Mouse (Mus musculus) heart, embryonic 14.5 days (tissue): ENCODE measurements around the gene Dgcr2. TPM values are rescaled to one million over a fixed set of nuclear protein-coding genes. Genes with fewer than 3 reads are reported as not detected.

Source experiments
- ATAC-seq: fragments of 200-750 bp; cut with Nextera tagmentation; 2 replicates; pipeline ENCODE4 v1.8.0; 2017; ENCODE audit warnings: low read depth, moderate TSS enrichment; ENCODE audit not compliant: insufficient number of reproducible peaks, insufficient read depth, low FRiP score
- H3K27ac ChIP-seq, 2 experiments: fragments of 200-500 bp in 1 of 2; fragments of 300-500 bp in 1 of 2; sonication (generic) in 1 of 2; replicated peaks in 1 of 2; 2 replicates each; pipeline ENCODE4 v1.5.1; 2012 to 2014; ENCODE audit warnings: low read depth in 2 of 2, low read length in 2 of 2, control low read depth in 1 of 2, mild to moderate bottlenecking in 1 of 2, mixed read lengths in 1 of 2; ENCODE audit not compliant: control insufficient read depth in 1 of 2, insufficient read depth in 1 of 2
- H3K27me3 ChIP-seq: fragments of 300-500 bp; sonication (generic); 2 replicates; pipeline ENCODE4 v1.6.1; 2014; ENCODE audit warnings: mild to moderate bottlenecking, low read length, control low read depth; ENCODE audit not compliant: control insufficient read depth, insufficient read depth
- H3K36me3 ChIP-seq: fragments of 300-500 bp; sonication (generic); 2 replicates; pipeline ENCODE4 v1.6.1; 2014; ENCODE audit warnings: mild to moderate bottlenecking, control low read depth, low read length, mixed read lengths; ENCODE audit not compliant: control insufficient read depth, insufficient read depth
- H3K4me1 ChIP-seq, 2 experiments: fragments of 200-500 bp in 1 of 2; fragments of 300-500 bp in 1 of 2; sonication (generic) in 1 of 2; 2 replicates each; pipeline ENCODE4 v1.6.1; 2012 to 2014; ENCODE audit warnings: low read length in 2 of 2, control low read depth in 1 of 2, mixed read lengths in 1 of 2; ENCODE audit not compliant: control insufficient read depth in 2 of 2, insufficient read depth in 2 of 2
- H3K4me2 ChIP-seq: fragments of 300-500 bp; sonication (generic); 2 replicates; pipeline ENCODE4 v1.6.1; 2014; ENCODE audit warnings: mild to moderate bottlenecking, low read length
- H3K4me3 ChIP-seq, 2 experiments: fragments of 200-500 bp in 1 of 2; fragments of 300-500 bp in 1 of 2; sonication (generic) in 1 of 2; 2 replicates each; pipeline ENCODE4 v1.5.1; 2012 to 2014; ENCODE audit warnings: low read length in 2 of 2, mild to moderate bottlenecking in 2 of 2, control low read depth in 1 of 2, low read depth in 1 of 2, moderate library complexity in 1 of 2; ENCODE audit not compliant: control insufficient read depth in 1 of 2, insufficient read depth in 1 of 2
- H3K9ac ChIP-seq: fragments of 300-500 bp; sonication (generic); 2 replicates; pipeline ENCODE4 v1.6.1; 2014; ENCODE audit warnings: mild to moderate bottlenecking, low read length
- H3K9me3 ChIP-seq: fragments of 300-500 bp; sonication (generic); 2 replicates; pipeline ENCODE4 v1.6.1; 2016; ENCODE audit warnings: low read length, control low read depth; ENCODE audit not compliant: control insufficient read depth
- WGBS: fragments of 180-500 bp; shearing (Covaris S2); extraction: QIAGEN DNeasy Blood & Tissue Kit; methylation state at CpG from one replicate; pipeline ENCODE4 v1.1.7; 2014; 5-methylcytosine and 5-hydroxymethylcytosine counted together
- polyA plus RNA-seq: library from polyadenylated mRNA; unstranded; fragments of >200 nt; fragmentation: Nextera tagmentation; extraction: Ambion mirVana; gene quantifications from 2 replicates; pipeline ENCODE4 v1.2.1, GENCODE M21; 2014

Dgcr2 gene
- polyA plus RNA-seq, 1 experiment from 2014 or later = 49.7 TPM

- Histone ChIP-seq H3K4me1 (peaks cover 3 to 10% of the 10 kb centered on the region in 2 experiments), H3K4me2 (peak overlapping the region; percentile 97), H3K9me3 (no peaks in the 10 kb centered on the region), H3K9ac (peak overlapping the region; percentile 86), H3K36me3 (peaks cover 18% of the 10 kb centered on the region), H3K4me3 (peak overlapping the region; percentile 87 to 92), H3K27me3 (no peaks in the 10 kb centered on the region), H3K27ac (peak overlapping the region; percentile 36 to 39; a peak in 1 of 4 replicates)
- WGBS = 1% methylated on average over 72 of the region's 72 CpGs
- peak; percentile 37 for ATAC-seq
Observed at GRCm38 (mm10) chr16:17927351-17928082, 29.2 kb upstream of the Dgcr2 start.

GRCm38 (mm10) chr16:17922163-17922538, 23.8 kb upstream of the Dgcr2 start:
- Histone ChIP-seq H3K4me3 (peak overlapping the region; percentile 84 to 99), H3K27me3 (peaks cover 21% of the 10 kb centered on the region), H3K27ac (peak overlapping the region; percentile 87 to 90), H3K36me3 (peaks cover 18% of the 10 kb centered on the region), H3K4me2 (peak overlapping the region; percentile 95), H3K4me1 (peaks cover 13 to 20% of the 10 kb centered on the region in 2 experiments), H3K9me3 (no peaks in the 10 kb centered on the region), H3K9ac (peak overlapping the region; percentile 96)
- peak; percentile 7; the same call in 1 of the 2 replicates for ATAC-seq
- whole genome bisulfite sequencing = under 1% methylated on average over 14 of the region's 14 CpGs

DNA sequence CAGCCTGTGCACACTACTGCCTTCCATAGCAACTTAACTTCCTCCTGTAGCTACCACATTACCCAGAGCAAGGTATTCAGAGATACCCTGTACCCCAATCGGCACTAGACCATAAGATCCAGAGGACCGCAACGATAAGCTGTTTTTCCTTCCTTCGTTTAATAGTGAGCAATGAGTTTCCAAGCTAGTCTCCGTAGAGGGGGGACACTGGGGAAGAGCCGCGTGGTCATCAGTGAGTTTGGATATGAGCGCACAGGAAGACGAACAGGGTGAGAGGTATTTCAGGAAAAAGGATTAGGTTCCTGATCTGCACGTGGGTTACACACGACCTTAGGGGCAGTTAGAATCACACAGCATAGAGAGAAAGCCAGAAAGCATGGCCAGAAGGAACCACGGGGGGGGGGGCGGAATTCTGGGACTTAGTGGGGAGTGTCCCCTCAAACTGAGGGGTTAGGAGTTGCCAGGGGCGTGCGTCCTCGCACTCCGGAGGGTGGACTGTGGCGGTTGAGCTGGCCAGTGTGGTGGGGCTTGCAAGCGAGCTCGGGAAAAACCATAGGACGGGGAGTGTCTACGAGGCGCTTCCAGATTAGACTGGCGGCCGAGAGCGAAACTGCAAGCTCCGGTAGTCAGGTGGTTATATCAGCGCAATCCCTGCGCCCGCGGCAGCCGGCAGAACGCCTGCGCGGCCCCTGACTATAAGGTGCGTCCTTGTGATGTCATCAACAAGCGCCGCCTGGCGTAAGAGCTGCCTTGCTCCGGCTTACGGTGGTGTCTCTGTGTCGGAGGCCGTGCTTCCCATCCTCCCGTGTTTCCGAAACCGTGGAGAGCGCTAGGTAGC, 23.2 kb upstream of the Dgcr2 start:
- Histone ChIP-seq H3K36me3 (peaks cover 18% of the 10 kb centered on the region), H3K9ac (peak overlapping the region; percentile 96), H3K4me2 (peak overlapping the region; percentile 95), H3K27ac (peak overlapping the region; percentile 87 to 90), H3K4me1 (peaks cover 11 to 16% of the 10 kb centered on the region in 2 experiments), H3K27me3 (peaks cover 26% of the 10 kb centered on the region), H3K9me3 (no peaks in the 10 kb centered on the region), H3K4me3 (peak overlapping the region; percentile 84 to 99)
- WGBS = 1% methylated on average over 47 of the region's 47 CpGs
- ATAC-seq = peak; percentile 89

GRCm38 (mm10) chr16:17920586-17920985, 22.2 kb upstream of the Dgcr2 start:
- peaks cover 11 to 16% of the 10 kb centered on the region in 2 experiments for H3K4me1 ChIP-seq
- no peak for ATAC-seq
- H3K9me3 ChIP-seq = no peaks in the 10 kb centered on the region
- H3K27me3 ChIP-seq = peaks cover 36% of the 10 kb centered on the region
- peak overlapping the region; percentile 96 for H3K9ac ChIP-seq
- H3K4me3 ChIP-seq = no peak overlapping the region
- peaks cover 9% of the 10 kb centered on the region for H3K36me3 ChIP-seq
- 8% methylated on average over 20 of the region's 20 CpGs for WGBS
- H3K27ac ChIP-seq = no peak overlapping the region
- peak overlapping the region; percentile 95 for H3K4me2 ChIP-seq

DNA sequence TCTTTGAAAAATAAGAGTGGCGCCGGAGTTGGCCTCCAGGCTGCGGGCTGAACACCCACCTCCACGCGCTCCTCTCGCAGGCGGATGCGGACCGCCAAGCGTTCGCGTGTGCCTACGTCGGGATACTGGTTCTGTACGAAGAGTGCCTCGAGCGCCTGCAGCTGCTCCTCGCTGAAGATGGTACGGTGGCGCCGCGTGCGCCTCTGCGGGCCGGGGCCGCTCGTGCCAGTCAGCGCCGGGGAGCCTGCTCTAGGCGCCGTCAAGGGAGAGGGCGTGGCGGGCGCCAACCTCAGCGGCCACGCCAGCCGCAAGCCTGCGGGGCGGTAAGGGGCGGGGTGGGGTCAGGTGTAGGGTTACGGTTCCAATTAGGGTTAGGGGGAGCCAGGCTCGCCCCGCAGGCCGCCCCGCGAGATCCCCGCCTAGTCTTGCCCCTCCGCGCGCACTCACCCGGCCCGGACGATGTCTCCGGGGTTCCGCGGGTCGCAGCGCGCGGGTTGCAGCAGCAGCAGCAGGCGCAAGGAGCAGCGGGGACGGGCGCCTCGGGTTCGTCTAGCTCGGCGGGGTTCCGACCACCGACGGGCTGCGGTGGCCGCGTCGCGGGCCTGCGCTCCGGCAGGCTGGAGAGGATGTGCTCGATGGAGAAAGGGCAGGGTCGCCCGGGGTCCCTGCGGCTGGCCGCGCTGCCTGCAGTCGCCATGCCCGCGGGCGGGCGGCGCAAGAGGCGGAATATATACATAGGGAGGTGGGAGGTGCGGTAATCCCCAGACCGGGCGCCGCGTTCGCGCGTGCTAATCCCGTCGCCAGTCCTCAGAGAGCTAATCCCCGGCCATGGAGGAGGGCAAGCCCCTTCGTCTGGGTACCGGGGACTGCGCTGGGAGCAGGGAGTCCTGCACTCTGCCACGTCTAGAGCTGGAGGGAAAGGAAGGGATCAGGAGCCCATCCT, 16.2 kb upstream of the Dgcr2 start, which contains the start of gene Gsc2:
Gene Gsc2 (minus strand): TSS at position 753 of the 943 bp plus-strand sequence.
- Histone ChIP-seq H3K4me3 (peak within 1 kb of the TSS; percentile 7 to 38; a peak in 3 of 4 replicates), H3K4me2 (peak within 1 kb of the TSS; percentile 70), H3K27ac (no peak within 1 kb of the TSS), H3K4me1 (peaks cover 3 to 17% of the 10 kb centered on the region in 2 experiments), H3K27me3 (peaks cover 67% of the 10 kb centered on the region), H3K9ac (peak within 1 kb of the TSS; percentile 25; the same call in 1 of the 2 replicates), H3K9me3 (no peaks in the 10 kb centered on the region), H3K36me3 (no peaks in the 10 kb centered on the region)
- under 1% methylated on average over 94 of the region's 106 CpGs for WGBS
- no peak for ATAC-seq

DNA sequence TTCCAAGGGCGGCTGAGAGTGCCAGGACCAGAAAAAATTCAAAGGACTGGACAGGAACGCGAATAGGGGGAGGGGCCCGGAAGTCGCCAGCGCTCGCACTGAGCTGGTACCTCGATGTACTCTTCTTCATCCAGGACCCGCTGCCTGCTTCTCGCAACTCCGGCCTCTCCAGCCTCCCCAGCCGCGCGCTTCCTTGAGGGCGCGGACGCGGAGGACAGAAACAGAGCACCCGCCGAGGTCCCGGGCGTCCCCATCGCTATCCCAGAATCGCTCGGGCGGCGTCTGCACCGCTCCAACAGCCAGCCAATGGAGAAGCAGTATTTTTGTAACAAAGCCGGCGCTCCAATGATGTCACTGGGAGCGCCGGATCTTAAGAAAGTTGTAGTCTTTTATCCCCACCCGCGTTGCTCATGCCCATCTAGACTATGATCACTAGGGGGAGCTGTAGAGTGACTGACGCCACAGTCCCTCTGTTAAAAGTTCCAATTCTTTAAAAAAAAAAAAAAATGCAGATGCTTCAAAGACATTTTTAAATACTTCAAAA, 12.8 kb upstream of the Dgcr2 start, which contains the start of gene Ess2:
Gene Ess2 (minus strand): TSS at position 297 of the 544 bp plus-strand sequence.
- Histone ChIP-seq H3K4me2 (peak within 1 kb of the TSS; percentile 89), H3K9ac (peak within 1 kb of the TSS; percentile 79), H3K4me3 (peak within 1 kb of the TSS; percentile 76 to 98), H3K36me3 (peaks cover 33% of the 10 kb centered on the region), H3K27me3 (peaks cover 46% of the 10 kb centered on the region), H3K9me3 (no peaks in the 10 kb centered on the region), H3K4me1 (peaks cover 3 to 17% of the 10 kb centered on the region in 2 experiments), H3K27ac (peak within 1 kb of the TSS in 1 of 2 experiments; percentile 61; a peak in 2 of 4 replicates)
- peak; percentile 86 for ATAC-seq
- under 1% methylated on average over 35 of the region's 35 CpGs for WGBS
